Comparison of ENCODE assay signal across 12 mouse cellular contexts in the genomic region with DNA sequence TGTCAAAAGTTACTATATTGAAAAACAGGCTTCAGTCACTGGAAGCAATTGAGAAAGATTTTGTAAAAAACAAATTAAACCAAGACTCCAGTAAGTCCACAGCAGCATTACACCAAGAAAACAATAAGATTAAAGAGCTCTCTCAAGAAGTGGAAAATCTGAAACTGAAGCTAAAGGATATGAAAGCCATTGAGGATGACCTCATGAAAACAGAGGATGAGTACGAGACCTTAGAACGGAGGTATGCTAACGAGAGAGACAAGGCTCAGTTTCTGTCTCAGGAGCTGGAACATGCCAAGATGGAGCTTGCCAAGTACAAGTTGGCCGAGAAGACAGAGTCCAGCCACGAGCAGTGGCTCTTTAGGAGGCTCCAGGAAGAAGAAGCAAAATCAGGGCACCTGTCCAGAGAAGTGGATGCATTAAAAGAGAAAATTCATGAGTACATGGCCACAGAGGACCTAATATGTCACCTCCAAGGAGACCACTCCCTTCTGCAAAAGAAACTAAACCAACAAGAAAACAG. TPM values are rescaled to one million over a fixed set of nuclear protein-coding genes. Genes with fewer than 3 reads are reported as not detected.
DNase-seq lines count a peak whose midpoint lies in the region; ATAC-seq lines count a peak whose summit lies in the region.
"Had no signal": no experiment of that assay in that cellular context is flagged by ENCODE, and none has a peak within 500 bp of the region (broad histone marks: within the 10 kb centered on the region; RNA-seq: fewer than 3 reads in every experiment).

No protein-coding gene starts in this region.

- peak; percentile 22; the same call in 1 of the 2 replicates for ATAC-seq in common myeloid progenitor, adult 5-6 weeks (replicated peaks; ENCODE audit: low read depth, poor library complexity, severe bottlenecking)
- ATAC-seq: forebrain, embryonic 15.5 days; intestine, embryonic 16.5 days had no signal

- DNase-seq in cerebellum, postnatal 14 days: peak; percentile 10 to 31
- no peak for DNase-seq in cerebellum, adult 9-11 months
- DNase-seq in heart, adult 11 months: peak; percentile 87
- DNase-seq in heart, adult 8-10 months (ENCODE audit: low spot score): no peak
- no peak for DNase-seq in natural killer cell, adult 2 months (ENCODE audit: low spot score in 2 of 2)
- DNase-seq: adrenal gland, adult 2 months; cerebellum, adult 11 months; cerebellum, adult 8-10 months; kidney, adult 2 months had no signal

RNA-seq across cellular contexts. Expression of gene Cmss1, which starts 35.8 kb away (rescaled TPM):
- 10 to 100 TPM; 63.7 to 86.8 (median 76.8) TPM for total RNA-seq in heart, adult 8-10 months (2022)
- total RNA-seq in common myeloid progenitor, adult 5-6 weeks (2017): 80.5 and 120 TPM in 2 replicates

Comparison
In these comparisons a context has a peak if more than half of its experiments do, and no peak if none do; other contexts are left out.
1. DNase-seq: peak in cerebellum, postnatal 14 days (2 of 2) and heart, adult 11 months (single experiment); none in cerebellum, adult 9-11 months (single experiment), heart, adult 8-10 months (single experiment) and natural killer cell, adult 2 months (0 of 2).